ENCODE assay signal across 26 mouse cellular contexts in the genomic region with DNA sequence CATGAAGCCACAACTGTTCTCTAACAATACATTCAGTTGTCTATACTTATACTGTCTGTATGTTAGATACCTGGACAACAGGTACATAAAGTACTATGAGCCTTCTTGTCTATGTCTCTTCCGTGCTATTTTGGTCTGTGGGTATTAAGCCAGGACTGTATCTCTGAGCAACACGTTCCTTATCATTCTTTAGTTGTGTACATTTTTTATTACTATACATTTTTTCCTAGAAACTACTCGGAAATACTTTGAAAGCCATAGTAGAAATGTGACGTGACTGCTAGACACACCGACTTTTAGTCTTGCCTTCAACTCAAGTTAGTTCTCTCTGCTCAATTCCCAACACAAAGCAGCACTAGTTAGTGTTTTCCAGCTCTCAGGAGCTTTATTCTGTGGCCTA. TPM values are rescaled to one million over a fixed set of nuclear protein-coding genes. Genes with fewer than 3 reads are reported as not detected.
DNase-seq lines count a peak whose midpoint lies in the region; ATAC-seq lines count a peak whose summit lies in the region.
"Had no signal": no experiment of that assay in that cellular context is flagged by ENCODE, and none has a peak within 500 bp of the region (broad histone marks: within the 10 kb centered on the region; RNA-seq: fewer than 3 reads in every experiment).

No protein-coding gene starts in this region.

- 0 out of 2 replicates have a peak overlapping the region, but pooled peaks have one; percentile 3 for H3K4me2 ChIP-seq in liver, embryonic 15.5 days
- H3K4me2 ChIP-seq: embryonic facial prominence, embryonic 13.5 days; hindbrain, embryonic 14.5 days had no signal

- no peak for ATAC-seq in megakaryocyte, adult 5-6 weeks (ENCODE audit: poor library complexity, severe bottlenecking)
- peak; percentile 62; the same call in 1 of the 2 replicates for ATAC-seq in erythroid progenitor cell, adult 5-6 weeks (replicated peaks; ENCODE audit: low FRiP score, poor library complexity, severe bottlenecking)
- peak; percentile 64 for ATAC-seq in liver, embryonic 15.5 days (ENCODE audit: insufficient read depth)
- 0 out of 2 replicates have a peak, but pooled peaks have one; percentile 20 for ATAC-seq in megakaryocyte-erythroid progenitor cell, adult 5-6 weeks (replicated peaks; ENCODE audit: low FRiP score, low TSS enrichment, poor library complexity, severe bottlenecking)
- ATAC-seq: forebrain, embryonic 14.5 days had no signal

- 0 out of 2 replicates have a peak overlapping the region, but pooled peaks have one; percentile 33 for H3K27ac ChIP-seq in liver, embryonic 15.5 days (replicated peaks)
- H3K27ac ChIP-seq in embryonic facial prominence, embryonic 10.5 days (replicated peaks), result no peak overlapping the region
- H3K27ac ChIP-seq: embryonic facial prominence, embryonic 13.5 days; forebrain, embryonic 10.5 days; hindbrain, embryonic 10.5 days; hindbrain, embryonic 14.5 days had no signal

- DNase-seq in embryonic facial prominence, embryonic 10.5 days (ENCODE audit: low spot score), result no peak
- DNase-seq in frontal cortex, postnatal 36 days (ENCODE audit: low spot score in 2 of 2), result no peak
- DNase-seq in layer of hippocampus, adult 8-10 months (ENCODE audit: low spot score in 2 of 2), result no peak
- DNase-seq: adrenal gland, adult 8-10 months; adrenal gland, postnatal 36 days; cerebellum, adult 11 months; cerebellum, adult 8-10 months; cerebellum, postnatal 14 days; embryo, embryonic 11 days; gastrocnemius, postnatal 36 days; heart, adult 11 months; heart, postnatal 10 days had no signal

- H3K9ac ChIP-seq in liver, embryonic 15.5 days, result no peak overlapping the region
- H3K9ac ChIP-seq: embryonic facial prominence, embryonic 13.5 days; hindbrain, embryonic 14.5 days had no signal

- no peaks in the 10 kb centered on the region for H3K9me3 ChIP-seq in megakaryocyte, embryonic 14.5 days
- H3K9me3 ChIP-seq in liver, embryonic 15.5 days (replicated peaks), result no peaks in the 10 kb centered on the region
- H3K9me3 ChIP-seq in embryonic facial prominence, embryonic 10.5 days, result no peaks in the 10 kb centered on the region
- H3K9me3 ChIP-seq: embryonic facial prominence, embryonic 13.5 days; forebrain, embryonic 10.5 days; hindbrain, embryonic 10.5 days had no signal

- peaks cover 70% of the 10 kb centered on the region for H3K4me1 ChIP-seq in megakaryocyte, embryonic 14.5 days
- H3K4me1 ChIP-seq in liver, embryonic 15.5 days (replicated peaks), result peaks cover 27% of the 10 kb centered on the region
- H3K4me1 ChIP-seq in embryonic facial prominence, embryonic 10.5 days, result peaks cover 6% of the 10 kb centered on the region; the same call in 1 of the 2 replicates
- H3K4me1 ChIP-seq: embryonic facial prominence, embryonic 13.5 days; hindbrain, embryonic 10.5 days had no signal

- peaks cover 3% of the 10 kb centered on the region for H3K27me3 ChIP-seq in megakaryocyte, embryonic 14.5 days (replicated peaks)
- H3K27me3 ChIP-seq in liver, embryonic 15.5 days, result no peaks in the 10 kb centered on the region; the same call in 1 of the 2 replicates
- H3K27me3 ChIP-seq in embryonic facial prominence, embryonic 10.5 days (replicated peaks; ENCODE audit: low read depth, poor library complexity, severe bottlenecking), result peaks cover 90% of the 10 kb centered on the region

- peak overlapping the region; percentile 29 for H3K4me3 ChIP-seq in megakaryocyte, embryonic 14.5 days (replicated peaks)
- no peak overlapping the region for H3K4me3 ChIP-seq in liver, embryonic 15.5 days (replicated peaks)
- no peak overlapping the region for H3K4me3 ChIP-seq in embryonic facial prominence, embryonic 10.5 days
- H3K4me3 ChIP-seq: embryonic facial prominence, embryonic 13.5 days; forebrain, embryonic 10.5 days; hindbrain, embryonic 10.5 days had no signal

- no peaks in the 10 kb centered on the region for H3K36me3 ChIP-seq in megakaryocyte, embryonic 14.5 days (replicated peaks; ENCODE audit: low read length)
- H3K36me3 ChIP-seq in liver, embryonic 15.5 days (replicated peaks), result no peaks in the 10 kb centered on the region
- H3K36me3 ChIP-seq in embryonic facial prominence, embryonic 10.5 days (replicated peaks), result no peaks in the 10 kb centered on the region
- H3K36me3 ChIP-seq: embryonic facial prominence, embryonic 13.5 days; forebrain, embryonic 10.5 days; hindbrain, embryonic 10.5 days had no signal

- WGBS in liver, embryonic 15.5 days (ENCODE audit: insufficient replicate concordance), result 30% methylated on average over 5 of the region's 5 CpGs
- WGBS in embryonic facial prominence, embryonic 10.5 days, result 86% methylated on average over 5 of the region's 5 CpGs

RNA-seq across cellular contexts. Expression of a gene that starts 4.8 kb away (rescaled TPM):
- polyA plus RNA-seq in megakaryocyte, embryonic 14.5 days (2012; ENCODE audit: insufficient read depth, low replicate concordance), result not detected in 2 replicates
- total RNA-seq in megakaryocyte, adult 5-6 weeks (2015), result not detected in 2 replicates
- total RNA-seq in megakaryocyte, adult 5-6 weeks (2017), result not detected in 2 replicates
- not detected in 2 replicates for total RNA-seq in erythroid progenitor cell, adult 5-6 weeks (2015; ENCODE audit: low replicate concordance)
- total RNA-seq in erythroid progenitor cell, adult 5-6 weeks (2017; ENCODE audit: low replicate concordance), result not detected in 2 replicates
- 0.67 and 1.2 TPM in 2 replicates for polyA plus RNA-seq in liver, embryonic 15.5 days (2015; fragmentation: Nextera tagmentation; extraction: Ambion mirVana)
- not detected in 2 replicates for total RNA-seq in megakaryocyte-erythroid progenitor cell, adult 5-6 weeks (2014; fragmentation: Nextera tagmentation)
- not detected in 2 replicates for total RNA-seq in megakaryocyte-erythroid progenitor cell, adult 5-6 weeks (2017)
- 0.33 and 0.39 TPM in 2 replicates for polyA plus RNA-seq in embryonic facial prominence, embryonic 10.5 days (2016; fragmentation: Nextera tagmentation; extraction: Ambion mirVana)
- under 1 TPM in 1 of 4 experiments, not detected in 3; 0.39 TPM for total RNA-seq in layer of hippocampus, adult 8-10 months (2022)
- total RNA-seq: adrenal gland, adult 8-10 months; adrenal gland, postnatal 36 days; common myeloid progenitor, adult 5-6 weeks; gastrocnemius, adult 8-10 months; gastrocnemius, postnatal 36 days; heart, postnatal 10 days had no signal
- polyA plus RNA-seq: C2C12; heart, embryonic 14.5 days had no signal

RNA-seq across cellular contexts. Expression of a gene that starts 17.1 kb away (rescaled TPM):
- polyA plus RNA-seq in megakaryocyte, embryonic 14.5 days (2012; ENCODE audit: insufficient read depth, low replicate concordance), result 7.4 and 10.4 TPM in 2 replicates
- total RNA-seq in megakaryocyte, adult 5-6 weeks (2015), result 5.5 and 6.6 TPM in 2 replicates
- 5.7 and 6.9 TPM in 2 replicates for total RNA-seq in megakaryocyte, adult 5-6 weeks (2017)
- total RNA-seq in erythroid progenitor cell, adult 5-6 weeks (2015; ENCODE audit: low replicate concordance), result 18.4 and 19.8 TPM in 2 replicates
- total RNA-seq in erythroid progenitor cell, adult 5-6 weeks (2017; ENCODE audit: low replicate concordance), result 17.2 and 20.3 TPM in 2 replicates
- polyA plus RNA-seq in liver, embryonic 15.5 days (2015; fragmentation: Nextera tagmentation; extraction: Ambion mirVana), result 14.3 and 15.8 TPM in 2 replicates
- 14.0 and 21.3 TPM in 2 replicates for total RNA-seq in megakaryocyte-erythroid progenitor cell, adult 5-6 weeks (2014; fragmentation: Nextera tagmentation)
- total RNA-seq in megakaryocyte-erythroid progenitor cell, adult 5-6 weeks (2017), result 11.4 and 19.9 TPM in 2 replicates
- 45.8 and 47.0 TPM in 2 replicates for polyA plus RNA-seq in embryonic facial prominence, embryonic 10.5 days (2016; fragmentation: Nextera tagmentation; extraction: Ambion mirVana)
- total RNA-seq in layer of hippocampus, adult 8-10 months (2022), result 10 to 100 TPM in 2 of 4 experiments, 1 to 10 TPM in 2; 7.0 to 11.6 (median 9.9) TPM

RNA-seq across cellular contexts. Expression of a gene that starts 45.7 kb away (rescaled TPM):
- 0.02 TPM in 1 of 2 replicates, not detected in the other for polyA plus RNA-seq in megakaryocyte, embryonic 14.5 days (2012; ENCODE audit: insufficient read depth, low replicate concordance)
- not detected in 2 replicates for total RNA-seq in megakaryocyte, adult 5-6 weeks (2015)
- total RNA-seq in megakaryocyte, adult 5-6 weeks (2017), result not detected in 2 replicates
- not detected in 2 replicates for total RNA-seq in erythroid progenitor cell, adult 5-6 weeks (2015; ENCODE audit: low replicate concordance)
- not detected in 2 replicates for total RNA-seq in erythroid progenitor cell, adult 5-6 weeks (2017; ENCODE audit: low replicate concordance)
- polyA plus RNA-seq in liver, embryonic 15.5 days (2015; fragmentation: Nextera tagmentation; extraction: Ambion mirVana), result 0.05 and 0.08 TPM in 2 replicates
- total RNA-seq in megakaryocyte-erythroid progenitor cell, adult 5-6 weeks (2014; fragmentation: Nextera tagmentation), result not detected in 2 replicates
- not detected in 2 replicates for total RNA-seq in megakaryocyte-erythroid progenitor cell, adult 5-6 weeks (2017)
- 0.11 and 0.12 TPM in 2 replicates for polyA plus RNA-seq in embryonic facial prominence, embryonic 10.5 days (2016; fragmentation: Nextera tagmentation; extraction: Ambion mirVana)
- under 1 TPM; 0.55 to 0.83 (median 0.64) TPM for total RNA-seq in layer of hippocampus, adult 8-10 months (2022)
- total RNA-seq: common myeloid progenitor, adult 5-6 weeks had no signal
- polyA plus RNA-seq: forebrain, embryonic 14.5 days; heart, embryonic 14.5 days had no signal
